Mouse (Mus musculus) E14TG2a.4 (cell line): ENCODE results near the gene 4930505A04Rik.
A peak's percentile ranks its signal among the peaks of the same experiment; 100 is the strongest.
"Not testable (repeated sequence)": the region's sequence is repeated elsewhere in the genome, so short reads cannot be mapped to it uniquely, and the experiment has no call there.

Experiments
- H3K27me3 ChIP-seq: 2 replicates; pipeline ENCODE4 v1.6.1; 2014; ENCODE audit warnings: low read length, control low read depth; ENCODE audit not compliant: insufficient read depth
- H3K36me3 ChIP-seq: 2 replicates; pipeline ENCODE4 v1.6.1; 2014; ENCODE audit warnings: low read length, control low read depth; ENCODE audit not compliant: insufficient read depth
- H3K4me1 ChIP-seq: replicated peaks from 2 replicates; pipeline ENCODE4 v1.6.1; 2014; ENCODE audit warnings: low read depth, low read length, control low read depth
- H3K4me3 ChIP-seq: replicated peaks from 2 replicates; pipeline ENCODE4 v1.5.1; 2014; ENCODE audit warnings: mild to moderate bottlenecking, low read length
- H3K9me3 ChIP-seq: 2 replicates; pipeline ENCODE4 v1.6.1; 2014; ENCODE audit warnings: low read length, control low read depth
- CTCF ChIP-seq: conservative IDR thresholded peaks from 2 replicates; pipeline ENCODE4 v1.5.1; 2014; ENCODE audit warnings: low read length
- NANOG ChIP-seq: IDR thresholded peaks from 2 replicates; pipeline ENCODE4 v1.6.1; 2014; ENCODE audit warnings: borderline replicate concordance, low read length, mixed read lengths
- POU5F1 ChIP-seq: IDR thresholded peaks from 2 replicates; pipeline ENCODE4 v1.6.1; 2014; ENCODE audit warnings: low read length, borderline replicate concordance

4930505A04Rik gene

DNA sequence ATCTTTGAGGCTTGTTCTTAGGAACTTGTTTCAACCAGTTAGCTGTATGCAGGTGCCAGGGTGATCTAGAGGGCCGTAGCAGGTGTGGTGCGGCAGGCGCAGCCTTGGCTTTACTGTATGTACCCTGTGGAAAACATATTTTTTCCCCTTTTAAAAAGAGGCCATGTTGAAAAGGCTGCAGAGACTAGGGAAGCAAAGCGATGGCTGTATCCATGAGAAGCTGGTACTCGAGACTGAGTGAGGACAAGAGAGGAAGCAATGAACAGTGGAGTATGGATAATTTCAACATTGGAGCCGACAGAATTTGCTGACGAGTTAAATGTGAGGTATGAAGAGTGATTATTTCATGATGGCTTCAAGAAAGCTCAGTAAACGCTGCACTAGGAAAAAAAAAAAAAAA is 440 bp downstream of the 4930505A04Rik start:
- H3K4me3 ChIP-seq, result peak overlapping the region; percentile 63; the same call in 1 of the 2 replicates
- H3K4me1 ChIP-seq, result peaks cover 29% of the 10 kb centered on the region
- no peaks in the 10 kb centered on the region for H3K36me3 ChIP-seq
- H3K27me3 ChIP-seq, result no peaks in the 10 kb centered on the region
- H3K9me3 ChIP-seq, result no peaks in the 10 kb centered on the region
- TF ChIP-seq NANOG (no peak), CTCF (no peak), POU5F1 (no peak)

DNA sequence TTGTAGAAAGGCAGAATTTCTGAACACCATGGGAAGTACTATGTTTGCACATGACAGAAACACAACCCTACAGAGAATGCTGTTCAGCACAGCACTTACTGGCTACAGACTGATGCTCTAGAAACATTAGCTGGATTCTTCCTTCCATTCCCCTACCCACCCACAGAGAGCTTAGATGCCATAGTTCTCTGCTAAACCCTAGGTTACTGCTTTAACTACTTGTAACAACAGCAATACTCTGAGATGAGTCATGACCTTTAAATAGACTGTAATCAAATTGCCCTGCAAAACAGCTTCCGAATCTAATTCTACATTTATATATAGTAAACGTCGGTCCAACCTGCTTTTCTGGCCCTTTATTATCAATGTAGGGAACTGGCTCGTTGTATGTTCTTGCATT is 17.3 kb downstream of the 4930505A04Rik start:
- no peak for TF ChIP-seq NANOG
- TF ChIP-seq CTCF, result no peak
- no peak for TF ChIP-seq POU5F1
- no peaks in the 10 kb centered on the region for H3K36me3 ChIP-seq
- no peaks in the 10 kb centered on the region for H3K4me1 ChIP-seq
- no peaks in the 10 kb centered on the region for H3K27me3 ChIP-seq
- no peaks in the 10 kb centered on the region; the same call in 1 of the 2 replicates for H3K9me3 ChIP-seq
- H3K4me3 ChIP-seq, result no peak overlapping the region

DNA sequence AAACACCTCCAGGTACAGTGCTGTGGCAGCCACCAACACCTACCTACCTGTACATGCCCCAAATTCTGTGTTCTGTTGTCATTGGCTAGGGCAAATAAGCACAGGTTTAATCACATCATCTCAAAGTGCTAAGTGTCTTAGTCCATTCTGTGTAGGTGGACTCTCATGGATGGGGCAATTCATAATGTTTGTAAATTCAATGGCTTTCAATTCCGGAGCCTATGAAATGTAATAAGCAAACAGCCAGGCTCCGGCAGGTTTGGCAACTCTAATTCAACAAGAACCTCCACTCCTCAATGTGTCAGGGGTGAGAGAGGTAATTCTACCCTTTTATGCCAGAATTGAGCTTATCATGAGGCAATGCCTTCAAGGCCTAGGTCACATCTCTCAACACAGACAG is 23.5 kb downstream of the 4930505A04Rik start:
- peaks cover 12% of the 10 kb centered on the region for H3K4me1 ChIP-seq
- H3K27me3 ChIP-seq, result no peaks in the 10 kb centered on the region
- TF ChIP-seq POU5F1, result no peak
- TF ChIP-seq CTCF, result no peak
- no peak for TF ChIP-seq NANOG
- no peak overlapping the region for H3K4me3 ChIP-seq
- no peaks in the 10 kb centered on the region for H3K36me3 ChIP-seq
- no peaks in the 10 kb centered on the region; the same call in 1 of the 2 replicates for H3K9me3 ChIP-seq

DNA sequence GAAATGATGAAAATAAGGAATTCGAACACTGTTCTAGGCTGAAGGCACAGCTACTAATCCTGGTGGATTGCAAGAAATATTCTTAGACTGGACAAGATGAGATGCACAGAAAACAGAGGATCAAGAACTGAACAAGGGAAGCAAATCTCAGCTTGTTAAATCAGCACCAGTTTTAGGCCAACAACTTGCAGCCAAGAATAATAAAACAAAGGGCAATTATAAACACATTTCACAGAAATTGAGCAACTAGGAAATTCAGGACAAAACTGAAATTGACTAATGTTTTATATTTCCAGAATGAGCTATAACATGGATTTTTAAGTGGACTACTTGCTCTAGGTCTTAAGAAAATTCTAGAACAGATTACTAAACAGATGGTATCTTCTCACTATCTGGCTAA is 24.1 kb downstream of the 4930505A04Rik start:
- H3K27me3 ChIP-seq, result no peaks in the 10 kb centered on the region
- no peaks in the 10 kb centered on the region for H3K36me3 ChIP-seq
- H3K4me3 ChIP-seq, result no peak overlapping the region
- no peak for TF ChIP-seq CTCF
- TF ChIP-seq NANOG, result no peak
- TF ChIP-seq POU5F1, result no peak
- H3K4me1 ChIP-seq, result peaks cover 12% of the 10 kb centered on the region
- no peaks in the 10 kb centered on the region; the same call in 1 of the 2 replicates for H3K9me3 ChIP-seq

DNA sequence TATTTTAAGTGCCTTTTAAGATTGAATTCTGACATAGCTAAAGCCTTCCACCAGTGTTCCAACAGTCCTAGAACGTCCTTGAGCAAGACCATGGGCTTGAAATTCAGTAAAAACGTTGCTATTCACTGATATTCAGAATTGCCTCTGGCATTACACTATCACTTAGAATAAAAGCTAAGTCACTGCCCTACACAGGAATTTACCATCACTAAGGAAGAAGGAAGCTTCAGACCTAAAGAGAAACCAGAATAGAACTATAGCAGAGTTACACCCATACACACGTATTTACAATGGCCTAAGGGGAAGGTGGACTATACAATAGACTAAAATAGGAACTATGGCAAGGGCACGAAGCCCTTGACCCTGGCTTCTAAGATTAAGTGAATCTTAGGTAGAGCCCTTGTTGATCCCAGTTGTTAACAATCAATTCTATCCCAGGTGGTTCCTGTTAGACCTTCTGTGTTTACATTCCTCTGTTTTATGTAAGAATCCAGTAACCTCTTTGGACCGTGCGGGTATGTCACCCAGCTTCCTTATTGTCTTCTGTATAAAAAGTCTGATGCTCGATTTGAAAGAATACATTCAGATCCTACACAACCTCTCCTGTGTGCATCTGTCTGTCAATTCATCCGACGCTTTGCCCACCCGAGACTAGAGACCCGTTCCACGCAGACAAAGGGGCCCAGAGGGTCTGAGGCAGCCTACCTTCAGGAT is 27.3 kb downstream of the 4930505A04Rik start:
- not testable (repeated sequence) for H3K9me3 ChIP-seq, H3K36me3 ChIP-seq, H3K4me3 ChIP-seq, H3K27me3 ChIP-seq
- peaks cover 12% of the 10 kb centered on the region for H3K4me1 ChIP-seq

DNA sequence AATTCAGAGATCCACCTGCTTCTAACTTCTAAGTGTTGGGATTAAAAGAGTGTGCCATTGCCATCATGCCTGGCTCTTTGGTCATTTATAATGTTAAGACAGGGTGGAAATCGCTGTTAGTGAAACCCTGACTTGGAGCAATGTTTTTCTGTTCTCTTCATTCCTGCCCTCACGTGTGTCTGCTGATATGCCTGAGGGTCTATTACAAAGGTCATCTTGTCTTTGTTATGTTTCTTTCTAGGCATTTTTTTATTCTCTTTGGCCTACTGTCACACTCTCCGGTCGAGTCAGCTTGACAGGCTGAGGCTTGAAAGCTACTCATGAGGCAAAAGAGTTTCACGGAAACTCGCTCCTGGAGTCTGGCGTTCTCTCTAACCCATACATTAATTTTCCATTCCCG is 27.9 kb downstream of the 4930505A04Rik start:
- Histone ChIP-seq H3K9me3 (no peaks in the 10 kb centered on the region), H3K36me3 (no peaks in the 10 kb centered on the region), H3K4me1 (peaks cover 12% of the 10 kb centered on the region), H3K4me3 (no peak overlapping the region), H3K27me3 (no peaks in the 10 kb centered on the region)
- TF ChIP-seq NANOG (no peak), POU5F1 (no peak), CTCF (no peak)

DNA sequence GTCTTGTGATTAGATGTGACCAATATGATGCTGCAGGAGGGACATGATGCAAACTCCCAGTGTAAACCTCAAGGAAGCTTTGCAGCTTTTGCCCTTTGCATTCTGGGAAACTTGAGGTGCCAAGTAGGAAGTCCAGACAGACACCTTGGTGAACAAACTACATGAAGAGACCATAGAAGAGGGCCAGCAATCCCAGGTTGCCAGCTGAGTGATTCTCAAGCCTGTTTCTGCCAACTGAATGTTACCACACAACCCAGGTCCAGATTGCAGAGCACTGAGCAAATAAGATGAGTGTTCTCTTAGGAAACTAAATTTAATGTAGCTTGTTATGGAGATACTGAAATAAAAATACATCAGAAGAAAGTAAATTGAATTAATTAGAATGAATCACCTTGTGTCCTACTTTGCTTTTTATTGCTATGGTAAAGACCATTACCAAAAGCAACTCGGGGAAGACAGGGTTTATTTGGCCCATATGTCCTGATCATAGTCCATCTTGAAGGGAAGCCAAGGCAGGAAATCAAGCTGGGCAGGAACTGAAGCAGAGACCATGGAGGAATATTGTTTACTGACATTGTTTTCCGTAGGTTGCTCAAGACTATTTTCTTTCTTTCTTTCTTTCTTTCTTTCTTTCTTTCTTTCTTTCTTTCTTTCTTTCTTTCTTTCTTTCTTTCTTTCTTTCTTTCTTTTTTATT is 38.2 kb downstream of the 4930505A04Rik start:
- Histone ChIP-seq H3K36me3 (no peaks in the 10 kb centered on the region), H3K27me3 (no peaks in the 10 kb centered on the region), H3K4me1 (no peaks in the 10 kb centered on the region), H3K4me3 (no peak overlapping the region), H3K9me3 (no peaks in the 10 kb centered on the region)
- TF ChIP-seq NANOG (no peak), POU5F1 (no peak), CTCF (no peak)

DNA sequence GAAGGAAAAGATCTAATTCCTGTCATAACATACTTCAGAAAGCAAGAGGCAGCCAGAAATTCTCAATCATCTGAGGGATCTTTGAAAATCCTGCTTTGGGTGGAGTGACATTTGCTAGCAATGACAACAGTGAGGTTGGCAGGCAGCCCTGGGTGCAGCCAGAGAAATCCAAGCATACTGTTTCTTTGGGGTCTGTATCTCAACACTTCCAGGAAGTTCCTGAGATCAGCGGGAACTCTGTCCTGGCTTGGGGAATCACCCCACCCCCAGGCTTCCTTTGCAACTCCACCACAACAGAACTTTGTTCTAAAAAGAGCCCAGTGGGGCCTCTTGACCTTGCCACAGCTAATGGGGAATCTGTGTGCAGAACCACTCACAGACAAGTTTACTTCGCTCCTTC is 66.0 kb downstream of the 4930505A04Rik start:
- H3K36me3 ChIP-seq, result no peaks in the 10 kb centered on the region
- no peaks in the 10 kb centered on the region for H3K27me3 ChIP-seq
- H3K4me3 ChIP-seq, result no peak overlapping the region
- H3K4me1 ChIP-seq, result peaks cover 22% of the 10 kb centered on the region
- no peak for TF ChIP-seq CTCF
- TF ChIP-seq NANOG, result no peak
- TF ChIP-seq POU5F1, result no peak
- H3K9me3 ChIP-seq, result peaks cover 16% of the 10 kb centered on the region

DNA sequence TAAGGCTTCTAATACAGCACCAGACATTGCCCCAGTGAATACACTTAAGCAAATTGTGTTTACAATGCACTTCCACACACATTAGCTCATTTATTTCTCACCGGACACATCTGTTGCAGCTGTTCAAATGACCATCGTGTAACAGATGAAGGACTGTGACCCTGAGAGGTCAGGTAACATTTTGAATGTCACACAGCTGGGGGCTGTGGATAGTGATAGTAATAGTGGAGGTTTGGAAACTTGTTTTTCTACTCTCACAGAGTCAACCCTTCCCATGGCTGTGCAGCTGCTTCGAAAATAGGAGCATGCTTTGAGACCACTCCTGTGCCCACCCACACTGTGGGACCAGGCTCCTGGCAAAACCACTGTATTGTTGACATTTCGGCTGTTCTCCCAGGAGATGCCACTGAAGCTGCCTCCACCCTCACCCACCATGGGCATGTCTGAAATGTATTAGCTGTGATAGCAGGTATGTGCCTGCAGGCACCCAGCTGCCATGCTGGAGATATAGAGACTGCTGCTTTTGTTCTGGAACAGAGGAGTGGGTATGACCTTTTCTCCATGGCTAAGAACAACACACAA is 66.9 kb downstream of the 4930505A04Rik start:
- TF ChIP-seq CTCF (no peak), POU5F1 (no peak), NANOG (no peak)
- Histone ChIP-seq H3K36me3 (no peaks in the 10 kb centered on the region), H3K4me1 (peaks cover 22% of the 10 kb centered on the region), H3K4me3 (no peak overlapping the region), H3K27me3 (no peaks in the 10 kb centered on the region), H3K9me3 (peaks cover 17% of the 10 kb centered on the region)
